Mouse (Mus musculus) adipocyte (in vitro differentiated cells): ENCODE results near the gene Slc22a17.

Experiments used
- DNase-seq: peaks from one replicate; pipeline ENCODE4 v3.0.0-alpha.2; 2016; ENCODE audit warnings: low spot score

The Slc22a17 gene

GRCm38 (mm10) chr14:54938431-54939219 lies 25.7 kb upstream of the Slc22a17 start:
- DNase-seq, result no peak

DNA sequence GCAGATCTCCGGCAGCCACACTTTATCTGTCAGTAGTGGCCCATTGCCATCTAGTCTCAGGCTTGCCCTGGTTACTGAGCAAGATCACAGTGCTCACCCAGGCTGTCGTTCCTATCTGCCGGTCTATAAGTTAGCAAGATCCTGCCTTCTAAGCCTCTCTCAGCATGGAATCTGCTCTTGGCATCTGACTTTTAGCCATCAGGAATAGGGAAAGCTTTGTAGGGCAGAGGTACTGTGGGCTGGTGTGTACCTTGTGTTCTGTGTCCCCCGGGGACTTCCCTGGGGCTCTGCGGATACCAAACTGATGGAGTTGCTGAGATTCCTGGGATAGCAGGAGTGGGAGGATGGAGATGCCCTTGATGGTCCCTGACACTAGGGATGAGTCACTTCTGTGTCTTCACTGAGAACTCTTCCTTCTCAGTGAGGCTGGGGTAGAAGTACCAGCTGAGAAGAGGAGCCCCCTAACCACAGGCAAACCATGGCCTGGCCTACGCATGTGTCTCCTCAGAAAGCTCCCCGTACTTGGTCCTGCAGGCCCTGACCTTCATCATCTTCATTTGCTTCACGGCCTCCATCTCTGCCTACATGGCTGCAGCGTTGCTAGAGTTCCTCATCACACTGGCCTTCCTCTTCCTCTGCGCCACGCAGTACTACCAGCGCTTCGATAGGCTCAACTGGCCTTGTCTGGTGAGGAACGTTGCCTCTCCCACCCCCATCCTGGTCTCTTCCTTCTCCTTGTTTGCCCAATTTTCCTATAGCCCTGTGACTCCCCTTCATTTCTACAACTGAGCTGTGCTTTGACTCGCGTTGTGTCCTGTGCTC lies 24.6 kb upstream of the Slc22a17 start:
- no peak for DNase-seq

DNA sequence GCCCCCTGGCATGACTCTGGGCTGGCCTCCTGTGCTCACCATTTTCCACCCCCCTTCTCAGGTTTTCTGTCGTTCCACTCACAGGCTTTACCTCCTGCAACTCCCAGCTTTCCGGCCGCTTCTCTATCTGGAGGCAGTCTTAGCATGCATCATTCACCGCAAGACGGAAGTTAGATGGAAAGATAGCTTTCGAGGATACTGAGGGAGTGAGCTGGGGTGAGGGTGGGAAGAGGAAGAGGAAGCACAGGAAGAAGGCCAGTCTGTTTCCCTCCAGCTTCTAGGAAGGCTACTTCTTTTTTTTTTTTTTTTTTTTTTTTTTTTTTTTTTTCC lies 23.9 kb upstream of the Slc22a17 start:
- DNase-seq, result no peak

DNA sequence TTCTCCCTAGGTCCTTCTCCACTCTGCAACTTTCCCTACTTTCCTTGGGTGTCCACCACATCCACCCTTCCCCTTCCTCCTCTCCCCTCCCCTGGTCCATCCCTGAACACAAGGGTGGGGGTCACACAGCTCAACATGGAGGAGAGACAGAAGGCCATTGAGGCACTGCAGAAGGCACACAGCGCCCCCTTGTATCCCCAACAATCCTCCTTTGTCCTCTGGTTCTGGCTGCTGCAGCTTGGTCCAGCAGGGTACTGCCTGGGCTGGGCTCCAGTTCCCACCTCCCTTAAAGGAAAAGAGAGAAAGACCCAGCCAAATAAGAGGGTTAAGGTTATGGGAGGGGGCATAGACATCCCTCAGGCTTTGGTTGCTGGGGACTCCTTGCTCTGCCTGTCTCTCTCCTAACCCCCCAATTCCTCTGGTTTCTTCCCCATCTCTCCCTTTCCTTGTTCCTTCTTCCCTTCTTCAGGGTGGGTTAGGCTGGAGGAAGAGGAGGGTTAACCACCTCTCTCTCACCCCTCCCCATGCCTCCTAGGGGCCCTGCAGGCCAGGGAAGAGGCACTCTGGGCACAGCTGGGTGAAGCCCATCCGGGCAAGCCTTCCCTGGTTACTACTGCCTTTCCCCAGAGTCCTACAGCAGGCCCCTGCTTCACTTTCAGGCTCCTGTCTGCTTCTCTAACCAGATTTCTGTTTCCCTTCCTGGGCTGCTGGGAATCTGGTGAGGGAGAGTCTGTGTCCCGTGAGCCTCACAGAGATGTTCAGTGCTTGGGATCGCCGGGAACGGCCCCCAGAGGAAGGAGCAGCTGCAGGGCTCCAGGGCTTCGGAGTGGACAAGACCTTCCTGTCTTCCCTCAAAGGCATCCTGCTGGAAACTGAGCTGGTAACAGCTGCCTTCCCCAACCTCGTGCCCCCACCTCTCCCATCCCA lies 23.2 kb upstream of the Slc22a17 start, which contains the start of gene Cmtm5:
Gene Cmtm5, plus strand, starts transcription at position 358 of the 927 bp plus-strand sequence.
- DNase-seq, result no peak

- no peak for DNase-seq
Observed at GRCm38 (mm10) chr14:54932645-54933150, 19.8 kb upstream of the Slc22a17 start, which contains the start of gene Il25. Il25 (plus strand) TSS chr14:54932695.

DNA sequence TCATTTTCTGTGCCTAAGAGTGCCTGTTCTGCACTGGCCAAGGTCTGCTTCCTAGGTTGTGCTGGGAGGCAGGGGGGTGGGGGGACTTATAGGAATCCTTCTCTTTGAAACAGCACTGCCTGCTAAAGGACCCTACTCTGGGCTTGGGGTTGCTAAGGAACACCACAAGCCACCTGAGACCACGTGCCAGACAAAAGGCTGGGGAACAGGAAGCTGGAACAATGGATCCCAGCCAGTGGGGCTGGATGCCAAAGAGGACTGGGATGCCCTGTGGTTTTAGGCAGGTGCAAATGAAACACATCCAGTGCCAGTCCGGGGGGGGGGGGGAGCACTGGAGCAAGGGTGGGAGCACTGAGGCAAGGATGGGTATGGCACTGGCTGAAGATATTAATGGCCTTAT lies 17.5 kb upstream of the Slc22a17 start:
- DNase-seq, result no peak

- no peak for DNase-seq
Observed at GRCm38 (mm10) chr14:54929801-54930200, 16.9 kb upstream of the Slc22a17 start.

DNA sequence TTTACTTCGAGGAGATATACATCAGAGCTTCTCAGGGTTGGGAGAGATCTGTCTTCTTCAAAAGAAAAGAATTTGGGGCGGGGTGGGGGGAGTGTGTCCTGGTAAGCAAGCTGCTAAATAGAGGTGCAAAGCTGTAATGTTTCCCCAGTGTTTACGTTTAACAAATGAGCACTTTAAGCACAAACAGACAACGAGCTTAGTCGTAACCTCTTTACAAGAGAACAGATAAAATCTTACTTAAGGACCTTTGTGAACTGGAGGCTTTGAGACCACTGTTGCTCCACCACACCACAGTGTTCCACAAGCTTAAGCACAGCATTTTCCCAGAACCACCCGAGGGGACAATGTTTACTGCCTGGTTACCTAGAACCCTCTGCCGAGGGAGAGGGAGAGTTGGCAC lies 14.4 kb upstream of the Slc22a17 start:
- DNase-seq, result no peak

DNA sequence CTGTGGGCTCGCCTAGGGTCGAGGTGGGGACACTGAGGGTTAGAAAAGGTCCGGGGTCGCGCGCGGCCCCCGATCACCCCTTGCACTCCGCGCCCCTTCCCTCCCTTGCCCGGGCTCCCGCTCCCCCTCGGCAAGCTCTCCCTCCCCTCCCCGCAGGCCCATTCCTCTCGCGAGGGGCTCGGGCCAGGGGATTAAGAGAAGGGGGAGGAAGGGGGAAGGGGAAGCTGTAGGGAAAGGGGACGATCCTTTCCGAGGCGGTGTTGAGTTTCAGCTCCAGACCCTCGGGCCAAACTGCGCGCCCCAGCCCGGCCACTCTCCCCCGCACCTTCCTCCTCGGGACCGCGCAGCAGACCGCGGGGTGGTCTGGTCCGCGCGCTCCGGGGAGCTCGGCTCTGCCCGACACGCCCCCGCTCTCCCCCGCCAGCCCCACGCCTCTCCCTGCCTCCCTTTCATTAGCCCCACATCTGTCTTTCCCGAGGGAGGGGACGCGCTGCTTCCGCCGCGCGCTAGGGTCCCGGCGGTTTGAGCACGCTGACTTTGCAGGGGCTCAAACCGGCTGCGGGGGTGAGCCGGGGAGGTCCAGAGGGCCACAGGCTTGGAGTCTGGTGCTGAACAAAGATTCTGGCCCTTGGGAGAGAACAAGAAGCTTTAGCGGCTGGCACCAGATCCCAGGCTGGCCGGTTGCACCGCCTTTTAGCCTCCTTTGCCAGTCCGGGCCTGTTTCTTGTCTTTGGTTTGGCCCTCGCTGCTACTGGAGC lies 13.6 kb upstream of the Slc22a17 start:
- DNase-seq, result no peak

DNA sequence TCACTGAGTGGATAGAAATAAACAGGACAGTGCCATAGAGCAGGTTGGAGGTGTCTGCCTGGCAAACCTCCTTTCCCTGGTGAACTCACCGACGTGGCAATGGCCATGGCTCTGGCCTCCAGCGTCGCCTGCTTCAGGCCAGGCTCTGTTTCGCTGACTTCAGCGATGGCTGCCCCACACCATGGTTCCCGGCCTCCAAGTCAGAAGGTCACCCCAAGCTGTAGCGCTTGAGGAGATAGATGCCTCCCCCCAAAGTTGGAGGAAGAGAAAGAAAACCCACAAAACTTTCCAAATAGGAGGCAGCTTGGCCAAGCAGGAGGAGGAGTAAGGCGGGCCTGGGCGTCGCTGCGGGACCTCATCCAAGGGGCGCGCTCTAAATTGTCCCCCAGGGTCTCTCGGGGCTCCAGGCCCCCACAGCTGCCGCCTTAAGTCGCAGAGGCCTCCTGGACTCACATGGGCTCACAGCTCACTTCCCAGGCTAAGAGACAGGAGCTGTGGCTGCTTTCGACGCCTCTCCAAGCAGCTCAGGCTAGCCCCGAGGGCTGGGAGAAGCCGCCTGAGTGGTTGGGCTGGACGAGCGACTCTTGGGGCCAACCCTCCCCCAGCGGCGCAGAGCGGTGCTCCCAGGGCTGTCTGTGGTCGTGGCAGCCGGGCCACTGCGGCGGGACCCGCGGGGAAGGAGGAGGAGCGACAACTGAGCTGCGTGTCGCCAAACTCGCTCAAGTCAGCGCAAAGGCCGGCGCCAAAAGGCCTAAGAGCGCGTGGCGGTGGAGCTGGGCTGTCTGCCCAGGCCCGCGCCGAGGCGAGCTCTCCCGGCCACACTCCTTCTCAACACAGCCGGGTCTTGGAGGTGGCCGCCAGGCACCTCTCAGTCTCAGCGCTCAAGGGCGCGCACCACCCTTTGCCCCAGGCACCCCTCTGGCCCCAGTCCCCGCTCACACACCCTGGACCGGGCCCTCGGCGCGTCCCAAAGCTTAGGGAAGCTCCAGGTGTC lies 12.7 kb upstream of the Slc22a17 start, which contains the start of gene Efs:
Gene Efs, minus strand, starts transcription at position 778 of the 994 bp plus-strand sequence.
- DNase-seq, result no peak

DNA sequence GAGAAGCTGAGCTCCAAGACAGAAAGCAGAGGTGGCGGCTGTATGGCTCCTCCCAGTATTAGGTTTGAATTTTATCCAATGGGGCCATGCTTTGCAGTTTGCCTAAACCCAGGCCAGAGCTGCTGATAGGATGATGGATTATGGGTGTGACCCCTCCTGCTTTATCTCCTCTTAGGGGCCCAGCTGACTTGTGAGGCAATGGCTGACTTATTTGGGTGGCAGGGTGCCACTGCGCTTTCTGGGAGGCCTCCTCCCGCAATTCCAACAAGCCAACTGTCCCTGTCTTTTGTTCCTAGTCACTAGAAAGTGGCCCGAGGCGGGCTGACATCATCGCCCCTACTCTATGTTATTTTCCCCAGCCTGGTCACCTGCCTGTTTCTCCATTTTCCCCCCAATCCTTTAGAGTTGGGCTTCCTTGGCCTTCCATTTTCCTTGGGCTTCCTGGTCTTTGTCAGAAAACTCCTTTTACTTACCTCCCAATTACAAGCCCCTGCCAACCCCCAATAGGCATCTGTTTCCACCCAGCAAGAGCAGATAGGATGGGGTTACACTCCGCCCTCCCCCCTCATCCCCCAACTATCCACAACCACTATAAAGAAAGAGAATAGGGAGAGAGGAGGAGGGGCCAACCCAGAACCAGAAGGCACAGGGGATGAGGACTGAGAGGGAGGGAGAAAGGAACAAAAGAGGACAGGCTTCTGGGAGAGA lies 11.9 kb upstream of the Slc22a17 start:
- DNase-seq, result no peak

GRCm38 (mm10) chr14:54920076-54920685 lies 7.2 kb upstream of the Slc22a17 start:
- no peak for DNase-seq

GRCm38 (mm10) chr14:54913343-54913742 lies 411 bp upstream of the Slc22a17 start:
- DNase-seq, result no peak

DNA sequence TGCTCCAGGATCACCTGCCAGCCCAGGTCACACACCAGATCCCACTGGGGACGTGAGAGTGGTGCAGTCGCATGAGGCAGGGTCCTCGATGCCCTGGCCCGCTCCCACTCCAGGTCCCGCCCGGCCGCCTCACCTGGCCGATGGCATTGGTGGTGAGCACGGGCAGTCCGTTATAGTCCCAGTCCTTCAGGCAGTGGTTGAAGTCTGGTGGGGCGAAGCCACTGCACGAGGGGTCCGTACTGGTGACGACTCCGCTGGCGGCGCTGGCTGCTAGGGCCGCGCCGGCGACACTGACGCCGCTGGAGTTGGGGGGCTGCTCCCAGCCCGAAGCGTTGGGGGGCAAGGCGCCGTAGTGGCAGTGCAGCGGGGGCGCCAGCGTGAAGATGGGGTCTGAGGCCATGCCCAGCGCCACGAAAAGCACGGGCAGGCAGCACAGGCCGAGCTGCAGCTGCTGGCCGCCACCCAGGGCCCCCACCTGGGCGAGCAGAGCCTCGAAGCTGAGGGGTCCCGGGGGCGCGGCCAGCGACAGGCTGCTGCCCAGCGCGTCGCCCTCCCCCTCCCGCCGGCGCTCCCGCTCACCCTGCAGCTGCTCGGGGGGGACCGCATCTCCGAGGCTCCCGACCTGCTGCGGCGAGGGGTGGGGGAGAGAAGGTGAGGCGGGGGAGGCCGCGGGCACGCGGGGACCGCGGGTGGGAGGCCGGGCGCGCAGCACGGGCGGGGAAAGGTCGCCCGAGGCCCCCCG lies 652 bp downstream of the Slc22a17 start:
- no peak for DNase-seq

- no peak for DNase-seq
Observed at GRCm38 (mm10) chr14:54908682-54909081, 4.2 kb downstream of the Slc22a17 start.

DNA sequence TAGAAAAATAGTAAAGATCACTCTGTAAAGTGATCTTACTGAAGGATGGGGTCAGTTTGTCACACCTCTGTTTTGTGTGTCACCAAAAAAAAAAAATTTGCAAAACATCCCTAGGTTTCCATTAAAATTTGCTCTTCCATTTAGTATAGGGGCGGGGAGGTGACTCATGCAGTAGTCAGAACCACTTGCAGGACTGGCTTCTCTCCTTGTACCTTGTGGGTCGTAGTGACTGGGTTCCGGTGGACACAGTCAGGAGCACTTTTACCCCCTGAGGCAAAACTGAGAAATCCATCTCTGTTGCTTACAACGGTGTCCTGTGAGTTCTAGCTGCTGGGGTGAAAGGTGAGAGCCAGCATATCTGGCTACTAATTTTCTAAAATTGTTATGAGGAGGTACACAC lies 9.3 kb downstream of the Slc22a17 start:
- DNase-seq, result no peak

DNA sequence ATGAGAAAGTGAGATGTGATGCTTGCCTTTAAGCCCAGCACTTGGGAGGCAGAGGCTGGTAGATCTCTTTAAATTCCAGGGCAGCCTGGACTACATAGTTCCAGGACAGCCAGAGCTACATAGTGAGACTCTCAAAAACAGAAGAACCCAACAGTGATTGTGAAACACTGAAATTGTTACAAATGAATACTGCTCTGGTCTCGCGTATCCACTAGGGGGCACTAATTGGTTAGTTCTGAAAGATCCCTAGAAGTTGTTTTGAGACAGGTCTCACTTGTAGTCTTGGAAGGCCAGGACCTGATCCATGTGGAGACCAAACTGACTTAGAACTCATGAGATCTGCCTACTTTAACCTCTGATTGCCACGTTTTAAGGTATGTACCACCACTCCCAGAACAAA lies 12.5 kb downstream of the Slc22a17 start:
- DNase-seq, result peak; percentile 80

DNA sequence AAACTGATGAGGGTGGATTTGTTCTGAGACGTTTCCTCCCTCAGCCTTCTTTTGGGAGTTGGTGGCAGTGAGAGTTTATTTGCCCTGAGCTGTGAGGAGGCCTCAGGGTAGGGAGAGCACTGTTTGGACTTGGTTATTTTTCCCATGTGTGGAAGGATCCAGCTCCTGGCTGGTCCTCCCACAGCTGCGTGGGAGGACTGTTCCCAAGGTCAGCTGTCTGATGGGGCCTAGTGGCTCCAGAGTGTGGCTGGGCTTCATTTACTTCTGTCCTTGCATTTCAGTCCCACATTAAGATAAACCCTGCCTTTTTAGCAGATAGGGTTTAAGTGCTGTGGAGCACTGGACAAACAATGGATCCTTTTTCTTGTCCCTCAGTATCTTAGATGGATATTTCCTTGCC lies 15.5 kb downstream of the Slc22a17 start:
- DNase-seq, result no peak
